Comparison of ENCODE assay signal across 9 mouse cellular contexts in genomic region chr10:50910400-50910799, GRCm38 (mm10). TPM values are rescaled to one million over a fixed set of nuclear protein-coding genes. Genes with fewer than 3 reads are reported as not detected.
A peak's percentile ranks its signal among the peaks of the same experiment; 100 is the strongest.
DNase-seq lines count a peak whose midpoint lies in the region; ATAC-seq lines count a peak whose summit lies in the region.
"Had no signal": no experiment of that assay in that cellular context is flagged by ENCODE, and none has a peak within 500 bp of the region (broad histone marks: within the 10 kb centered on the region; RNA-seq: fewer than 3 reads in every experiment).

No protein-coding gene starts in this region.

- no peak overlapping the region for H3K9ac ChIP-seq in heart, embryonic 16.5 days (ENCODE audit: low read length)
- H3K9ac ChIP-seq in hindbrain, embryonic 12.5 days: no peak overlapping the region
- H3K9ac ChIP-seq in midbrain, embryonic 12.5 days (replicated peaks): no peak overlapping the region

- peak overlapping the region; percentile 28 for H3K4me3 ChIP-seq in heart, embryonic 16.5 days (ENCODE audit: low read length)
- no peak overlapping the region for H3K4me3 ChIP-seq in hindbrain, embryonic 12.5 days
- peak overlapping the region; percentile 30 for H3K4me3 ChIP-seq in midbrain, embryonic 12.5 days

- no peaks in the 10 kb centered on the region for H3K9me3 ChIP-seq in heart, embryonic 16.5 days (replicated peaks; ENCODE audit: control insufficient read depth, low read length)
- H3K9me3 ChIP-seq in hindbrain, embryonic 12.5 days (replicated peaks): no peaks in the 10 kb centered on the region
- no peaks in the 10 kb centered on the region for H3K9me3 ChIP-seq in midbrain, embryonic 12.5 days

- peak overlapping the region; percentile 53 for H3K4me2 ChIP-seq in heart, embryonic 16.5 days (ENCODE audit: low read depth, low read length)
- peak overlapping the region; percentile 43 for H3K4me2 ChIP-seq in hindbrain, embryonic 12.5 days (replicated peaks)
- H3K4me2 ChIP-seq in midbrain, embryonic 12.5 days (replicated peaks): peak overlapping the region; percentile 52

- no peak for DNase-seq in heart, adult 8-10 months (ENCODE audit: low spot score)
- peak; percentile 58 for DNase-seq in embryo, embryonic 10.5 days (ENCODE audit: low spot score)
- no peak for DNase-seq in layer of hippocampus, postnatal 36 days
- no peak for DNase-seq in cerebellum, adult 18-20 months
- no peak for DNase-seq in spleen, postnatal 14 days (ENCODE audit: low spot score in 2 of 2)

- H3K27ac ChIP-seq in heart, embryonic 16.5 days (ENCODE audit: low read length): no peak overlapping the region
- no peak overlapping the region for H3K27ac ChIP-seq in hindbrain, embryonic 12.5 days
- no peak overlapping the region for H3K27ac ChIP-seq in midbrain, embryonic 12.5 days (replicated peaks)

- H3K36me3 ChIP-seq in heart, embryonic 16.5 days (ENCODE audit: control insufficient read depth, insufficient read depth): no peaks in the 10 kb centered on the region
- no peaks in the 10 kb centered on the region for H3K36me3 ChIP-seq in hindbrain, embryonic 12.5 days
- no peaks in the 10 kb centered on the region for H3K36me3 ChIP-seq in midbrain, embryonic 12.5 days

- 4% methylated on average over 16 of the region's 16 CpGs for WGBS in heart, embryonic 16.5 days
- WGBS in hindbrain, embryonic 12.5 days: 6% methylated on average over 16 of the region's 16 CpGs
- WGBS in midbrain, embryonic 12.5 days: 3% methylated on average over 16 of the region's 16 CpGs

- peaks cover 62% of the 10 kb centered on the region for H3K27me3 ChIP-seq in heart, embryonic 16.5 days (ENCODE audit: control insufficient read depth, insufficient read depth, low read length)
- peaks cover 79% of the 10 kb centered on the region for H3K27me3 ChIP-seq in hindbrain, embryonic 12.5 days
- H3K27me3 ChIP-seq in midbrain, embryonic 12.5 days: peaks cover 67% of the 10 kb centered on the region

- no peak for ATAC-seq in heart, embryonic 16.5 days (replicated peaks; ENCODE audit: extremely low read depth, insufficient read depth, low FRiP score)
- ATAC-seq in hindbrain, embryonic 12.5 days (ENCODE audit: low FRiP score): peak; percentile 53
- peak; percentile 73 for ATAC-seq in midbrain, embryonic 12.5 days (ENCODE audit: low FRiP score, low read depth)

- H3K4me1 ChIP-seq in heart, embryonic 16.5 days (ENCODE audit: control insufficient read depth, insufficient read depth, low read length): no peaks in the 10 kb centered on the region
- peaks cover 7% of the 10 kb centered on the region; the same call in 1 of the 2 replicates for H3K4me1 ChIP-seq in hindbrain, embryonic 12.5 days
- H3K4me1 ChIP-seq in midbrain, embryonic 12.5 days: peaks cover 12% of the 10 kb centered on the region; the same call in 1 of the 2 replicates

RNA-seq across cellular contexts. Expression of gene Sim1, which starts 15.8 kb away (rescaled TPM):
- polyA plus RNA-seq in heart, embryonic 16.5 days (2015; fragmentation: Nextera tagmentation; extraction: Ambion mirVana): not detected in 2 replicates
- not detected for total RNA-seq in heart, adult 8-10 months (2022)
- polyA plus RNA-seq in hindbrain, embryonic 12.5 days (2016; fragmentation: Nextera tagmentation; extraction: Ambion mirVana): 1.1 TPM in 2 replicates
- 5.1 and 6.0 TPM in 2 replicates for polyA plus RNA-seq in midbrain, embryonic 12.5 days (2016; fragmentation: Nextera tagmentation; extraction: Ambion mirVana)
- not detected for total RNA-seq in layer of hippocampus, postnatal 36 days (2021)
- polyA plus RNA-seq: spleen, adult 2 months had no signal
